Comparison of ENCODE assay signal across 16 mouse cellular contexts in genomic region chr5:114941138-114941537, GRCm38 (mm10). TPM values are rescaled to one million over a fixed set of nuclear protein-coding genes. Genes with fewer than 3 reads are reported as not detected.
A peak's percentile ranks its signal among the peaks of the same experiment; 100 is the strongest.
DNase-seq lines count a peak whose midpoint lies in the region; ATAC-seq and TF ChIP-seq lines count a peak whose summit lies in the region.
"Not testable (repeated sequence)": the region's sequence is repeated elsewhere in the genome, so short reads cannot be mapped to it uniquely, and the experiment has no call there.
"Had no signal": no experiment of that assay in that cellular context is flagged by ENCODE, and none has a peak within 500 bp of the region (broad histone marks: within the 10 kb centered on the region; RNA-seq: fewer than 3 reads in every experiment).

No protein-coding gene starts in this region.

- H3K4me2 ChIP-seq in forebrain, embryonic 13.5 days, result peak overlapping the region; percentile 82; the same call in 1 of the 2 replicates
- H3K4me2 ChIP-seq in hindbrain, embryonic 15.5 days, result peak overlapping the region; percentile 79
- H3K4me2 ChIP-seq in liver, embryonic 13.5 days, result peak overlapping the region; percentile 85
- H3K4me2 ChIP-seq in lung, embryonic 16.5 days (ENCODE audit: low read depth, low read length), result peak overlapping the region; percentile 75; the same call in 1 of the 2 replicates
- H3K4me2 ChIP-seq in neural tube, embryonic 13.5 days, result peak overlapping the region; percentile 66; the same call in 1 of the 2 replicates

- H3K9ac ChIP-seq in forebrain, embryonic 13.5 days; hindbrain, embryonic 15.5 days; liver, embryonic 13.5 days; lung, embryonic 16.5 days (ENCODE audit: low read length); neural tube, embryonic 13.5 days: not testable (repeated sequence)

- H3K4me1 ChIP-seq in forebrain, embryonic 13.5 days; lung, embryonic 16.5 days (replicated peaks; ENCODE audit: control insufficient read depth, insufficient read depth, low read length): not testable (repeated sequence)
- peaks cover 17% of the 10 kb centered on the region for H3K4me1 ChIP-seq in hindbrain, embryonic 15.5 days (replicated peaks)
- H3K4me1 ChIP-seq in liver, embryonic 13.5 days (replicated peaks), result peaks cover 11% of the 10 kb centered on the region
- H3K4me1 ChIP-seq in neural tube, embryonic 13.5 days (replicated peaks), result peaks cover 16% of the 10 kb centered on the region

- not testable (repeated sequence) for ATAC-seq in forebrain, embryonic 13.5 days; hindbrain, embryonic 15.5 days (ENCODE audit: low FRiP score, low read depth); liver, embryonic 13.5 days (ENCODE audit: low read depth); lung, embryonic 16.5 days (ENCODE audit: low read depth); neural tube, embryonic 13.5 days (ENCODE audit: low read depth)

- not testable (repeated sequence) for H3K27ac ChIP-seq in forebrain, embryonic 13.5 days; hindbrain, embryonic 15.5 days (replicated peaks); layer of hippocampus, adult 2 months; liver, embryonic 13.5 days; lung, embryonic 16.5 days (ENCODE audit: low read length); neural tube, embryonic 13.5 days (replicated peaks)

- peak; percentile 68 for TF ChIP-seq CTCF in layer of hippocampus, adult 2 months (conservative IDR thresholded peaks at IDR 0.05)

- peak; percentile 33 for DNase-seq in 416B (ENCODE audit: low read depth)
- DNase-seq in cerebellum, adult 9-11 months, result peak; percentile 17
- not testable (repeated sequence) for DNase-seq in layer of hippocampus, adult 2 months (ENCODE audit: low spot score in 2 of 2); liver, embryonic 13.5 days

- WGBS in forebrain, embryonic 13.5 days, result 63% methylated on average over 3 of the region's 3 CpGs
- 58% methylated on average over 3 of the region's 3 CpGs for WGBS in hindbrain, embryonic 15.5 days
- WGBS in liver, embryonic 13.5 days (ENCODE audit: insufficient replicate concordance), result 42% methylated on average over 3 of the region's 3 CpGs
- 54% methylated on average over 3 of the region's 3 CpGs for WGBS in lung, embryonic 16.5 days
- 58% methylated on average over 3 of the region's 3 CpGs for WGBS in neural tube, embryonic 13.5 days

- not testable (repeated sequence) for H3K9me3 ChIP-seq in forebrain, embryonic 13.5 days (replicated peaks); hindbrain, embryonic 15.5 days; liver, embryonic 13.5 days (replicated peaks); lung, embryonic 16.5 days (ENCODE audit: control insufficient read depth, low read length); neural tube, embryonic 13.5 days

- not testable (repeated sequence) for H3K4me3 ChIP-seq in forebrain, embryonic 13.5 days; layer of hippocampus, adult 2 months; lung, embryonic 16.5 days (ENCODE audit: low read length); neural tube, embryonic 13.5 days
- H3K4me3 ChIP-seq in hindbrain, embryonic 15.5 days, result 0 out of 2 replicates have a peak overlapping the region, but pooled peaks have one; percentile 92
- H3K4me3 ChIP-seq in liver, embryonic 13.5 days (replicated peaks), result peak overlapping the region; percentile 87; the same call in 1 of the 2 replicates

- H3K27me3 ChIP-seq in forebrain, embryonic 13.5 days; hindbrain, embryonic 15.5 days; liver, embryonic 13.5 days; lung, embryonic 16.5 days (ENCODE audit: control insufficient read depth, insufficient read depth, low read depth, low read length); neural tube, embryonic 13.5 days: not testable (repeated sequence)

- not testable (repeated sequence) for H3K36me3 ChIP-seq in forebrain, embryonic 13.5 days (ENCODE audit: poor library complexity, severe bottlenecking); hindbrain, embryonic 15.5 days; liver, embryonic 13.5 days; lung, embryonic 16.5 days (ENCODE audit: control insufficient read depth, insufficient read depth, low read length); neural tube, embryonic 13.5 days

RNA-seq across cellular contexts. Expression of gene 2210016L21Rik, which starts 0.8 kb away (rescaled TPM):
- 77.5 and 85.3 TPM in 2 replicates for polyA plus RNA-seq in forebrain, embryonic 13.5 days (2015; fragmentation: Nextera tagmentation; extraction: Ambion mirVana)
- 132 and 135 TPM in 2 replicates for polyA plus RNA-seq in hindbrain, embryonic 15.5 days (2015; fragmentation: Nextera tagmentation; extraction: Ambion mirVana)
- 100 to 1,000 TPM; 184 to 196 TPM for total RNA-seq in layer of hippocampus, adult 2 months (2021)
- polyA plus RNA-seq in liver, embryonic 13.5 days (2015; fragmentation: Nextera tagmentation; extraction: Ambion mirVana), result 22.2 and 24.6 TPM in 2 replicates
- polyA plus RNA-seq in lung, embryonic 16.5 days (2015; fragmentation: Nextera tagmentation; extraction: Ambion mirVana), result 48.0 and 49.2 TPM in 2 replicates
- 94.9 and 111 TPM in 2 replicates for polyA plus RNA-seq in neural tube, embryonic 13.5 days (2015; fragmentation: Nextera tagmentation; extraction: Ambion mirVana)

RNA-seq across cellular contexts. Expression of gene Oasl1, which starts 18.1 kb away (rescaled TPM):
- 0.15 and 0.28 TPM in 2 replicates for polyA plus RNA-seq in forebrain, embryonic 13.5 days (2015; fragmentation: Nextera tagmentation; extraction: Ambion mirVana)
- 0.18 and 0.96 TPM in 2 replicates for polyA plus RNA-seq in hindbrain, embryonic 15.5 days (2015; fragmentation: Nextera tagmentation; extraction: Ambion mirVana)
- total RNA-seq in layer of hippocampus, adult 2 months (2021), result not detected
- 0.52 and 0.54 TPM in 2 replicates for polyA plus RNA-seq in liver, embryonic 13.5 days (2015; fragmentation: Nextera tagmentation; extraction: Ambion mirVana)
- 0.50 and 0.85 TPM in 2 replicates for polyA plus RNA-seq in lung, embryonic 16.5 days (2015; fragmentation: Nextera tagmentation; extraction: Ambion mirVana)
- 0.50 and 0.66 TPM in 2 replicates for polyA plus RNA-seq in neural tube, embryonic 13.5 days (2015; fragmentation: Nextera tagmentation; extraction: Ambion mirVana)
- total RNA-seq: gastrocnemius, postnatal 10 days had no signal

RNA-seq across cellular contexts. Expression of gene Hnf1a, which starts 29.8 kb away (rescaled TPM):
- polyA plus RNA-seq in forebrain, embryonic 13.5 days (2015; fragmentation: Nextera tagmentation; extraction: Ambion mirVana), result 0.05 and 0.06 TPM in 2 replicates
- polyA plus RNA-seq in hindbrain, embryonic 15.5 days (2015; fragmentation: Nextera tagmentation; extraction: Ambion mirVana), result 0.10 TPM in 1 of 2 replicates, not detected in the other
- total RNA-seq in layer of hippocampus, adult 2 months (2021), result not detected
- polyA plus RNA-seq in liver, embryonic 13.5 days (2015; fragmentation: Nextera tagmentation; extraction: Ambion mirVana), result 2.4 and 2.9 TPM in 2 replicates
- 0.08 and 0.16 TPM in 2 replicates for polyA plus RNA-seq in lung, embryonic 16.5 days (2015; fragmentation: Nextera tagmentation; extraction: Ambion mirVana)
- 0.10 TPM in 1 of 2 replicates, not detected in the other for polyA plus RNA-seq in neural tube, embryonic 13.5 days (2015; fragmentation: Nextera tagmentation; extraction: Ambion mirVana)
- total RNA-seq: adrenal gland, adult 8-10 months; gastrocnemius, postnatal 10 days; heart, postnatal 36 days; left cerebral cortex, adult 8-10 months; megakaryocyte progenitor cell, adult 5-6 weeks had no signal
- polyA plus RNA-seq: forebrain, embryonic 11.5 days; frontal cortex, adult 2 months; midbrain, embryonic 14.5 days had no signal

RNA-seq across cellular contexts. Expression of gene Oasl2, which starts 44.4 kb away (rescaled TPM):
- 1.5 and 2.0 TPM in 2 replicates for polyA plus RNA-seq in forebrain, embryonic 13.5 days (2015; fragmentation: Nextera tagmentation; extraction: Ambion mirVana)
- polyA plus RNA-seq in hindbrain, embryonic 15.5 days (2015; fragmentation: Nextera tagmentation; extraction: Ambion mirVana), result 5.0 and 7.2 TPM in 2 replicates
- 1 to 10 TPM; 2.2 to 2.9 TPM for total RNA-seq in layer of hippocampus, adult 2 months (2021)
- polyA plus RNA-seq in liver, embryonic 13.5 days (2015; fragmentation: Nextera tagmentation; extraction: Ambion mirVana), result 3.1 and 3.4 TPM in 2 replicates
- polyA plus RNA-seq in lung, embryonic 16.5 days (2015; fragmentation: Nextera tagmentation; extraction: Ambion mirVana), result 8.3 and 9.3 TPM in 2 replicates
- polyA plus RNA-seq in neural tube, embryonic 13.5 days (2015; fragmentation: Nextera tagmentation; extraction: Ambion mirVana), result 3.3 and 5.1 TPM in 2 replicates
